Mouse (Mus musculus): ENCODE measurements around the gene Pif1. TPM values are rescaled to one million over a fixed set of nuclear protein-coding genes. Genes with fewer than 3 reads are reported as not detected.
A peak's percentile ranks its signal among the peaks of the same experiment; 100 is the strongest.

Gene Pif1
- polyA plus RNA-seq, 1 experiment from 2014 or later = 11.4 TPM

DNA sequence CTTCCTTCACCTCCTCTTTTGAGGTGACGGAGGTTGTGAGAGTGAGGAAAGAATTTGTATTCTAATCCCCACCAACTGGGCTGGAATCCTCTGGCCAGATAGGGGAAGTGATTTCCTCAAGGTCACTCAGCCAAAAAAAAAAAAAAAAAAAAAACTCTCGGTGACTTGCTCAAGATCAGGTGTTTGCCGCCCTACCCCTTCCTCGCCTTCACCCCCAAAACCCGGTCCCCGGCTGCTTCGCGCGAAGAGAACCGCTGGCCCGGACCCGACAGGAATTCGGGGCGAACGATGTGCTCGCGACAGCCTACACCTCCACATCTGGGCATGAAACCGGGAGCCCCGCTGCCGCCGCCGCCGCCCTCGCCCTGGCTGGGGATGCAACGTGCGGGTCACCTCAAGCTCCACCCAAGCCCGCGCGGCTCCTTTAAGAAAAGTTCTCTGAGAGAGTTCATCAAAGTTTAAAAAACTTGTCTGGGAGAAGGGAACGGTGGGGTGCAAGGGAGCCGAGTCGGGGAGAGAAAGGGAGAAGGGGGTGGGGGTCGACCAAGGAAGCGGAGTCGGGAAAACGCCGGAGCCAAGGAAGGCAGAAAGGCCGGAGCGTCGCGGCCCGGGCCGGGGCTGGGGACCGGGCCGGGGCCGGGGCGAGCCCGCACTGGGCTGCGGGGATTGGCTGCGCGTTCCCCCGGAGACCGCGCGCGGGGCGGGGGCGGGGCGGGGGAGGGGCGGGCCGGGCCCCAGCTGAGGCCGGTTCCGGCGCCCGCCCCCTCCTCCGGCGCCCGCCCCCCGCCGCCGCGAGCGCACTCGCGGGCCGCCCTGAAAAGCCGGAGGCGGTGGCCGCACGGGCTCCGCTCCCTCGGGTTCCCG, 43.0 kb downstream of the Pif1 start:
- H3K36me3 ChIP-seq = no peaks in the 10 kb centered on the region
- H3K27me3 ChIP-seq (replicated peaks) = peaks cover 20% of the 10 kb centered on the region
- H3K9ac ChIP-seq = peak overlapping the region; percentile 44
- H3K27ac ChIP-seq = peak overlapping the region; percentile 73
- no peaks in the 10 kb centered on the region for H3K4me1 ChIP-seq
- peak overlapping the region; percentile 69 for H3K4me3 ChIP-seq (replicated peaks)
- under 1% methylated on average over 46 of the region's 83 CpGs for WGBS
- no peaks in the 10 kb centered on the region for H3K9me3 ChIP-seq
- peak overlapping the region; percentile 98 for H3K4me2 ChIP-seq
- peak; percentile 84 for ATAC-seq (ENCODE audit: insufficient read depth, low FRiP score, low read depth)

DNA sequence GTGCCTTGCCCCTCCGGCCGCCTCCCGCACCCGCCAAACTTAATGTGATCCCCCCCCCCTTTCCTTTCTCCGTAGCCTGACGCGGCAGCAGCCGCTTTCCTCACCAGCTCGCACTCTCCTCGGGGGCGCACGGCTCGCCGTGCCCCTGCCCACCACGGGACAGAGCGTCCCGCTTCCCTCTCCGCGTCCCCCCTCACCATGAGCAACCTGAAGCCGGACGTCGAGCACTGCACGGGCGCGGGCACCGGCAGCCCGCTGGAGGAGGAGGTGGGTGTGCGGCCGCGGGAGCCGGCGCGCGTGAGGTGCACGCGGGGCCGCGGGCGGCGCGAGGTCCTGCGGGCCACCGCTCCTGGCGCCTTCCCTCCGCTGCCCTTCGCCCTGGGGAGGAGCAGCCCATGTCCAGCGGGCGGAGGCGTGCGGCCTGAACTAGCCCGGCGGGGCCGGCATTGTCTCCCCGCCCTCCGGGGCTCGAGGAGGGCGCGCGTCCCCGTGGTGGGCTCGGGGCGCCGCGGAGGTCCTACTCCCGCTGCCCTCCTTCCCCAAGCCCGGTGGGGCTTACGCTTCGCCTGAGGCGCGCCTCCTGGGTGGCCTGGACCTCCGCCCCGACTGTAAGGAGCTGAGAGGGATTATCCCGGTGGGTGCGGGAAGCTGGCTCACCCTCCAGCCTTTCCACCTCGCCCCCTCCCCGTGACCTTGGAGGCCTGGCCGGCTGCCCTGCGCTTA, 43.8 kb downstream of the Pif1 start:
- H3K9ac ChIP-seq = peak overlapping the region; percentile 33
- H3K36me3 ChIP-seq = no peaks in the 10 kb centered on the region
- peak overlapping the region; percentile 69 for H3K4me3 ChIP-seq (replicated peaks)
- under 1% methylated on average over 64 of the region's 78 CpGs for WGBS
- ATAC-seq (ENCODE audit: insufficient read depth, low FRiP score, low read depth) = peak; percentile 40
- H3K9me3 ChIP-seq = no peaks in the 10 kb centered on the region
- peak overlapping the region; percentile 98 for H3K4me2 ChIP-seq
- H3K4me1 ChIP-seq = no peaks in the 10 kb centered on the region
- H3K27me3 ChIP-seq (replicated peaks) = peaks cover 20% of the 10 kb centered on the region
- peak overlapping the region; percentile 32; the same call in 1 of the 2 replicates for H3K27ac ChIP-seq

DNA sequence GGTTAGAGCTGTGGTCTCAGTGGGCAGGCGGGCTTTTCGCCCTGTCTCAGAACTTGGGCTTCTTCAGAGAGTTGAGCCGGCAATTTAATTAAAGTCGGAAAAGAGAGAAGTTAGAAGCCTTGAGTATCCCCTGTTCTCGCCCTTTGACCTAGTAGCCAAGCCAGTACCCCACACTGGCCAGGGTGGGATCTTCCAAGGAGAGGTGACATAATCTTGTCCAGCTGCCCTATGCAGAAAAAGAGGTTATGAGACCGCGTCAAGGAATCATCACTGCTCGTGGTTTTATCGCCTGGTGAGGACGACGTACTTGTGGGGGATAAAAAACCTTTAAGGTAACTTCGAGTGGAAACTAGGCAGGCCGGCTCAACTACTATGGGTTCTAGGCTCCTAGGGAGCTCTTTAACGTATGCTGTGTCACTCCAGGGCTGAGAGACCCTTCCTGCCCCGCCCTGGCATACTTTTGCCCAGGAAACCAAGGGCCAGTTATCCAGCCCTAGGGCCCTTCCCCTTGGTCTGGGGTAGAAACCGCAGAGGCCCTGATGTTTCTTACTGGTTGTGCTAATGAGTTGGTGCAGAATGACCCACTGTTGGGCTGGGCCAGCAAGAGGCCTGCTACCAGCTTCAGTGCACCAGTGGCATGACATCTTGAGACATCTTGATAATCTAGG, 44.5 kb downstream of the Pif1 start:
- no peaks in the 10 kb centered on the region for H3K36me3 ChIP-seq
- peak overlapping the region; percentile 98 for H3K4me2 ChIP-seq
- ATAC-seq (ENCODE audit: insufficient read depth, low FRiP score, low read depth) = no peak
- 39% methylated on average over 16 of the region's 16 CpGs for WGBS
- peak overlapping the region; percentile 69 for H3K4me3 ChIP-seq (replicated peaks)
- H3K9me3 ChIP-seq = no peaks in the 10 kb centered on the region
- peaks cover 20% of the 10 kb centered on the region for H3K27me3 ChIP-seq (replicated peaks)
- H3K9ac ChIP-seq = peak overlapping the region; percentile 33
- H3K27ac ChIP-seq = no peak overlapping the region
- no peaks in the 10 kb centered on the region for H3K4me1 ChIP-seq

DNA sequence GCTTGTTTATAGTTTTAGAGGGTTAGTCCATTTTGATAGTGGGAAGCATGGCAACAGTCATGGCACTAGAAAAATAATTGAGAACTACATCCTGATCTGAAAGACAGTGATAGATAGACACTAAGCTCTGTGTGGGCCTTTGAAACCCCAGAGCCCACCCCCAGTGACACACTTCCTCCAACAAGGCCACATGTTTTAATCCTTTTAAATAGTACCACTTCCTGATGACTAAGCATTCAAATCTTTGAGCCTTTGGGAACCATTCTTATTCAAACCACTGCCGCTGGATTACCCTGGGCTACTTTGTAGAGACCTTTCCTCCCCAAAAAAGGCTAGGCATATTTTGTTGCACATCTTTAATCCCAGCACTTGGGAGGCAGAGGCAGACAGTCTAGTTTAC, 48.8 kb downstream of the Pif1 start:
- WGBS = 88% methylated on average over 1 of the region's 1 CpGs
- ATAC-seq (ENCODE audit: insufficient read depth, low FRiP score, low read depth) = no peak

DNA sequence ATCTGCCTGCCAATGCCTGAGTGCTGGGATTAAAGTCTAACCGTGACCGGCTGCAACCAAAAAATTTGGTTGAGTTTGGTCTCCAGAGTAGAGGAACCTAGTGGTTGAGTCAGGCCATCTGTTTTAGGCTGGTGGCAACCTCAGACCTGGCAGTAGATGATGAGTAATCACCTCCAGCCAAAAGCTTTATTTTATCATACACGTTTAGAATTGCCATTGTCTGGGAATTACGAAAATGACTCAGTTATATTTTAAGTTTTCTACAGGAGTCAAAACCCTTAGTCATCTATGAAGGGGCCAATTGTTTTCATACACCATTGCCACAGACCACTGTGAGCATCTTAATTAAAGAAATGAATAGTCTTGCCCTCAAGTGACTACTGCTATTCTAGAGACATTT, 50.0 kb downstream of the Pif1 start:
- Histone ChIP-seq H3K27me3 (replicated peaks) (no peaks in the 10 kb centered on the region), H3K4me1 (no peaks in the 10 kb centered on the region), H3K4me2 (no peak overlapping the region), H3K9ac (no peak overlapping the region), H3K4me3 (replicated peaks) (no peak overlapping the region), H3K27ac (no peak overlapping the region), H3K9me3 (no peaks in the 10 kb centered on the region), H3K36me3 (no peaks in the 10 kb centered on the region)
- WGBS = 80% methylated on average over 4 of the region's 4 CpGs
- no peak for ATAC-seq (ENCODE audit: insufficient read depth, low FRiP score, low read depth)

More for the DNA sequence above, 48.8 kb downstream of the Pif1 start:
- H3K4me1 ChIP-seq = no peaks in the 10 kb centered on the region
- 0 out of 2 replicates have a peak, but pooled peaks cover 6% of the 10 kb centered on the region for H3K27me3 ChIP-seq (replicated peaks)
- no peak overlapping the region for H3K9ac ChIP-seq
- H3K27ac ChIP-seq = no peak overlapping the region
- no peaks in the 10 kb centered on the region for H3K9me3 ChIP-seq
- no peak overlapping the region for H3K4me3 ChIP-seq (replicated peaks)
- no peak overlapping the region for H3K4me2 ChIP-seq
- no peaks in the 10 kb centered on the region for H3K36me3 ChIP-seq

DNA sequence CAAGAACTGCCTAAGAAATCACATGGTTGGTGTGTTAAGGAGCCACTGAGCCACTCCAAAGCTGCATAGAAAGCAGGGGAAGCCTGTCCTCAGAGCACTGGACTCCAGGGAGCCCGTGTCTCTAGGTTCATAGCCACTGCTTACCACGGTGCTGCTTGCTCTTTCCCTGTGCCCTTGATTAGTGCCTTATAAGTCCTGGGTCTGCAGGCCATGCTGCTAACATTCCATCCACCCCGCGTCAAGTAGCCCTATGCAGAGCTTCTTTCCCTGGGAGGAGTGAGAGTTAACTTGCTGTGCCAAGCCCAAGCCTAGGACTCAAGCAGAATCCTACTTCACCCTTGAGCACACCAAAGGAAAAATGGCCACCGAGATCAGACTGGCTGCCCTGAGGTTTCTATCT, 52.1 kb downstream of the Pif1 start:
- no peak overlapping the region for H3K4me3 ChIP-seq (replicated peaks)
- WGBS = 54% methylated on average over 5 of the region's 5 CpGs
- H3K4me2 ChIP-seq = no peak overlapping the region
- H3K36me3 ChIP-seq = no peaks in the 10 kb centered on the region
- H3K4me1 ChIP-seq = no peaks in the 10 kb centered on the region
- H3K9me3 ChIP-seq = no peaks in the 10 kb centered on the region
- no peak overlapping the region for H3K9ac ChIP-seq
- no peak for ATAC-seq (ENCODE audit: insufficient read depth, low FRiP score, low read depth)
- no peaks in the 10 kb centered on the region for H3K27me3 ChIP-seq (replicated peaks)
- no peak overlapping the region for H3K27ac ChIP-seq

DNA sequence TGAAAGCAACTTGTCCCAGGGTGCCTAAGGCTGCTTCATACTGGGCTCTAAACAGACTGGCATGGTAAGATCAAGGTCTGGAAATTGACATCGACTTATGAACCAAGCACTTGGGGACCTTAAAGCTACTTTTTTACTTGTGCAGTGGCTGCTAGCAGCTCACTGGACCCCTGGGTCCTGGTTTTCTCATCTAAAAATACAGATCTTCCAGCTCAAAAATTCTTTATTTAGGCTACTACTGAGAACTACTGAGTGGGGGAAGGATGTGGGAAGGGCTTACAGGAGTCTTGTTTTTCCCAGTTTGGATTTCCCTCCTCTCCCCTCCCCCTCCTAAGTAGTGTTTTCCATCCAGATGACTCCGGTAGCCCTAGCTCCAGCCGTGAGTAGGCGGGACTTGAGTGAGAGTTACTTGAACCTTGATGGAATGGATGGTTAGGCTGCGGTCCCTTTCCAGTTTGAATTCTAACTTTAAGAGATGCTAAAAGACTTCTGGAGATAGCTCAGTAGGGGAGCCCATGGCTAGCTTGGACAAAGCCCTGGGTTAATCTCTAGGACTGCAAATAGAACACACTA, 54.0 kb downstream of the Pif1 start:
- H3K36me3 ChIP-seq = no peaks in the 10 kb centered on the region
- H3K9me3 ChIP-seq = no peaks in the 10 kb centered on the region
- ATAC-seq (ENCODE audit: insufficient read depth, low FRiP score, low read depth) = no peak
- no peak overlapping the region for H3K27ac ChIP-seq
- H3K9ac ChIP-seq = no peak overlapping the region
- 16% methylated on average over 5 of the region's 5 CpGs for WGBS
- H3K4me2 ChIP-seq = no peak overlapping the region
- no peaks in the 10 kb centered on the region for H3K4me1 ChIP-seq
- H3K4me3 ChIP-seq (replicated peaks) = no peak overlapping the region
- no peaks in the 10 kb centered on the region for H3K27me3 ChIP-seq (replicated peaks)

DNA sequence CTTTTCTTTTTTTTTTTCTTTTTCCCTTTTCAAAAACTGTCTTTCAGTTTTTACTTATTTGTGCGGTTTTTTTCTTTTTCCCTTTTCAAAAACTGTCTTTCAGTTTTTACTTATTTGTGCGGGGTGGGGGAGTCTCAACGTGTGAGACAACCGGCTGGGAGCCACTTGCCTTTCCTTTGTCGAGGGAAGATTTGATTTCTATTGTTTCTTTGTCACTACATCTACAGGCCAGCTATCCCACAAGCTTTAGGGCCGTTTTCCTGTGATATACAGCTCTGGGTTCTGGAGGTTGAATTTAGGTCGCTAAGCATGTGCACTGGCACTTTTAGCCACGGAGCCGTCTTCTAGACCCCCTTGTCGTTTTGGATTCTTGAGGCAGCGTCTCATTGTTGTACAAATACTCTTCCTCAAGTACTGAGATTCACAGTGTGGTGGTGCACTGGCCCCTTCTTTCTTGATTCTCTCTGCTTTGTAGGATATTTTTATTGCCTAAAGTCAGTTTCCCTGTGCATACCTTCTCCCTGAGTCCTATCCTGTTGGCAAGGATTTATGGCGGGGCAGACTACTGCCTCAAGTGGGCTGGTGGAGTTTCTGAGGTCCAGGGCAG, 54.6 kb downstream of the Pif1 start:
- no peaks in the 10 kb centered on the region for H3K36me3 ChIP-seq
- WGBS = 26% methylated on average over 12 of the region's 12 CpGs

DNA sequence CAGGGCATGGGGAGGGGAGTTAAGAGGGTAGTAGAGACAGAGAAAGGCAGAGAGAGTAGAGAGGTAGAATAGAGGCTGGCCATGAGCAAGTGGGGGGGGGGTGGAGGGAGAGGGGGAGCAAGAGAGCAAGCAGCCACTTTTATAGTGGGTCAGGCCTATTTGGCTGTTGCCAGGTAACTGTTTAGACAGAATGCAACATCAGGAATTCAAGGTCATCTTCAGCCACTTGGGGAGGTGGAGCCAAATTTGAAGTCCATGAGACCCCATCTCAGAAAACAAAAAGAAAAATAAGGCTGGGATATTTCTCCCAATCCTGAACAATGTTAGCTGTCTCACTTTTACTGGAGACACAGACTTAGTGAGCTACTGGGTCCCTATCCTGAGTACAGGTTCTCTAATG, 55.6 kb downstream of the Pif1 start:
- H3K9ac ChIP-seq = no peak overlapping the region
- no peaks in the 10 kb centered on the region for H3K36me3 ChIP-seq
- H3K27me3 ChIP-seq (replicated peaks) = no peaks in the 10 kb centered on the region
- ATAC-seq (ENCODE audit: insufficient read depth, low FRiP score, low read depth) = no peak
- H3K4me3 ChIP-seq (replicated peaks) = no peak overlapping the region
- no peak overlapping the region for H3K4me2 ChIP-seq
- H3K27ac ChIP-seq = no peak overlapping the region
- H3K4me1 ChIP-seq = no peaks in the 10 kb centered on the region
- no peaks in the 10 kb centered on the region for H3K9me3 ChIP-seq

More for the DNA sequence above, 54.6 kb downstream of the Pif1 start:
- Histone ChIP-seq H3K27ac (no peak overlapping the region), H3K9me3 (no peaks in the 10 kb centered on the region), H3K4me1 (no peaks in the 10 kb centered on the region), H3K4me2 (no peak overlapping the region), H3K27me3 (replicated peaks) (no peaks in the 10 kb centered on the region), H3K9ac (no peak overlapping the region), H3K4me3 (replicated peaks) (no peak overlapping the region)
- ATAC-seq (ENCODE audit: insufficient read depth, low FRiP score, low read depth) = no peak

DNA sequence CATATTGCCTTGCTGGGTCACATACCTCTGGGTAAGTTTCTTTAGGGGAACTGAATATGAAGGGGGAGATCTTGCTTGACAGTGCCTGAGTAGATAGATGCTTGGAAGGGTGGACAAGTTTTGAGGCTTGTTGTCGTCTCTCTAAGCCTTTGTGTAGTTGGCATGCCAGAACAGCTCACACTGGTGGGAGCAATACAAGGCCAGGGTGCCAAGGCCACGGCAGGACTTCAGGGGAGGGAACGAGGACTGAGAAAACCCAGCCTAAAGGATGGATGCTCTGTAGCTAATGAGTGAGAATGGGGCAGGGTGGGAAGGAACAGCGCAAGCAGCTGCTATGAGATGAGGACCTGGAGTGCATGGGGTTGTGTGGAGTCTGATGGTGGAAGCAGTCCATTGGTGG, 58.0 kb downstream of the Pif1 start:
- H3K36me3 ChIP-seq = no peaks in the 10 kb centered on the region
- WGBS = 82% methylated on average over 4 of the region's 4 CpGs
- no peak overlapping the region for H3K27ac ChIP-seq
- H3K4me3 ChIP-seq (replicated peaks) = no peak overlapping the region
- H3K9me3 ChIP-seq = no peaks in the 10 kb centered on the region
- H3K4me2 ChIP-seq = no peak overlapping the region
- H3K4me1 ChIP-seq = peaks cover 2% of the 10 kb centered on the region
- no peaks in the 10 kb centered on the region for H3K27me3 ChIP-seq (replicated peaks)
- H3K9ac ChIP-seq = no peak overlapping the region
- no peak for ATAC-seq (ENCODE audit: insufficient read depth, low FRiP score, low read depth)

Data from stomach, embryonic 15.5 days (tissue).